Mouse (Mus musculus): ENCODE measurements at regions not wholly inside any gene's neighbourhood (a gene's known extent, or its start where the extent isn't known, plus 50 kb on each side); places are given as distances from the start of the nearest gene placed in this dataset.

DNA sequence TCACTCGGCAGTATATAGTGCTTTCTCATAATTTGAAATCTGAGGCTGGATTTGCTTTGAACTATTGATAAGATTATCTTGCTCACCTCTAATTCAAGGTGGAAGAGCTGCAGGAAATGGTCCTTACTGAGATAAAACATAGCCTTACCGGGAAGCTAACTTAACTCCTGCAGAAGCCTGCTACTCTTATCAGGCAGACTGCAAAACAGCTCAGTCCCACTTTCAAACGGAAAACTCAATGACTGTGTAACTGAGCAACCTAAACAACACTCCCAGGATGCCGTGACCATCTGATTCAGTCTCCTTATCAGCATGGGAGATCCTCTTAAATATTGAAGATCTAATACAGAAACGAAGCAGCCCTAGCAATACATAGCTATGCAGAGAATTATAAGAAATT lies 695.3 kb downstream of the Robo2 start:
- TF ChIP-seq POLR2A (IDR thresholded peaks at IDR 0.05; ENCODE audit: borderline replicate concordance, control insufficient read depth, low read depth, low read length) = no peak
- no peak for TF ChIP-seq CTCF (IDR thresholded peaks at IDR 0.05; ENCODE audit: control insufficient read depth, insufficient read depth, low read length)

All from bone marrow, adult 2 months (tissue).